Comparison of ENCODE assay signal across 8 mouse cellular contexts in the genomic region with DNA sequence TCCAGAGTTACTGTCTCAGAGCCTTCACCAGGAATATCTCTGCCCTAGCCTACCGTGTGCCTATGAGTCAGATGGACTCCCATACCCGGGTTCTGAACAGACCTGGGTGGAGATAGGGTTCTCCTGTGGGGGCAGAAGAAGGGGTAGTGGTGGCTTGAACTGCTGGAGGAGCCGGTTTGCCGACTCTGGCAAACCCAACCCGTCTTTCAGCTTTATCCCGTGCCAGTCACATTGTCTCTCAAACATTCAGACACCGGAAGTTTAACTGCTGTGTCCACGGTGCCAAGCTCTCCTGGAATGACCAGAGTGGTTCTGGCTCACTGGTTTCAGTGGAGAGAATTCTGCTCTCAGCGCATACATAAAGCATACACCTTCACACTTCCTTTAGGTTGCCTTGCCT. TPM values are rescaled to one million over a fixed set of nuclear protein-coding genes. Genes with fewer than 3 reads are reported as not detected.
DNase-seq lines count a peak whose midpoint lies in the region; ATAC-seq lines count a peak whose summit lies in the region.

No protein-coding gene starts in this region.

- H3K4me1 ChIP-seq in lung, embryonic 15.5 days: peaks cover 41% of the 10 kb centered on the region
- peaks cover 19% of the 10 kb centered on the region for H3K4me1 ChIP-seq in intestine, embryonic 16.5 days (ENCODE audit: control insufficient read depth, insufficient read depth, low read length)
- H3K4me1 ChIP-seq in neural tube, embryonic 13.5 days (replicated peaks): peaks cover 38% of the 10 kb centered on the region

- H3K9ac ChIP-seq in lung, embryonic 15.5 days: peak overlapping the region; percentile 93; the same call in 1 of the 2 replicates
- H3K9ac ChIP-seq in intestine, embryonic 16.5 days (ENCODE audit: low read depth, low read length): peak overlapping the region; percentile 35; the same call in 1 of the 2 replicates
- H3K9ac ChIP-seq in neural tube, embryonic 13.5 days: peak overlapping the region; percentile 96; the same call in 1 of the 2 replicates

- DNase-seq in lung, postnatal 36 days: no peak
- DNase-seq in gastrocnemius, postnatal 25 days: no peak
- DNase-seq in retina, postnatal 1 day: no peak
- no peak for DNase-seq in left cerebral cortex, adult 18-20 months (ENCODE audit: low spot score in 2 of 2)

- no peaks in the 10 kb centered on the region for H3K27me3 ChIP-seq in lung, embryonic 15.5 days
- H3K27me3 ChIP-seq in intestine, embryonic 16.5 days (replicated peaks; ENCODE audit: control insufficient read depth, insufficient read depth, low read length): no peaks in the 10 kb centered on the region
- H3K27me3 ChIP-seq in neural tube, embryonic 13.5 days: no peaks in the 10 kb centered on the region

- H3K27ac ChIP-seq in lung, embryonic 15.5 days: peak overlapping the region; percentile 83; the same call in 1 of the 2 replicates
- H3K27ac ChIP-seq in intestine, embryonic 16.5 days (ENCODE audit: low read length): no peak overlapping the region
- H3K27ac ChIP-seq in neural tube, embryonic 13.5 days (replicated peaks): no peak overlapping the region

- WGBS in lung, embryonic 15.5 days: 62% methylated on average over 9 of the region's 9 CpGs
- 80% methylated on average over 9 of the region's 9 CpGs for WGBS in intestine, embryonic 16.5 days
- WGBS in neural tube, embryonic 13.5 days: 83% methylated on average over 9 of the region's 9 CpGs

- ATAC-seq in lung, embryonic 15.5 days (ENCODE audit: borderline replicate concordance, extremely low read depth, low FRiP score, low TSS enrichment): no peak
- ATAC-seq in erythroid progenitor cell, adult 5-6 weeks (replicated peaks; ENCODE audit: low FRiP score, poor library complexity, severe bottlenecking): peak; percentile 5; the same call in 1 of the 2 replicates
- no peak for ATAC-seq in intestine, embryonic 16.5 days
- no peak for ATAC-seq in neural tube, embryonic 13.5 days (ENCODE audit: low read depth)

- H3K4me3 ChIP-seq in lung, embryonic 15.5 days: peak overlapping the region; percentile 89
- peak overlapping the region; percentile 86 for H3K4me3 ChIP-seq in intestine, embryonic 16.5 days (ENCODE audit: low read length)
- H3K4me3 ChIP-seq in neural tube, embryonic 13.5 days: peak overlapping the region; percentile 95

- no peaks in the 10 kb centered on the region for H3K9me3 ChIP-seq in lung, embryonic 15.5 days
- H3K9me3 ChIP-seq in intestine, embryonic 16.5 days (ENCODE audit: control insufficient read depth, low read length): no peaks in the 10 kb centered on the region
- H3K9me3 ChIP-seq in neural tube, embryonic 13.5 days: no peaks in the 10 kb centered on the region

- peak overlapping the region; percentile 96 for H3K4me2 ChIP-seq in lung, embryonic 15.5 days
- H3K4me2 ChIP-seq in intestine, embryonic 16.5 days (ENCODE audit: low read depth, low read length): peak overlapping the region; percentile 92
- peak overlapping the region; percentile 92 for H3K4me2 ChIP-seq in neural tube, embryonic 13.5 days

- H3K36me3 ChIP-seq in lung, embryonic 15.5 days: no peaks in the 10 kb centered on the region
- no peaks in the 10 kb centered on the region for H3K36me3 ChIP-seq in intestine, embryonic 16.5 days (ENCODE audit: control insufficient read depth, insufficient read depth, low read length)
- no peaks in the 10 kb centered on the region for H3K36me3 ChIP-seq in neural tube, embryonic 13.5 days

RNA-seq across cellular contexts. Expression of a gene that starts 2.3 kb away (rescaled TPM):
- polyA plus RNA-seq in lung, embryonic 15.5 days (2015; fragmentation: Nextera tagmentation; extraction: Ambion mirVana): 17.2 and 17.6 TPM in 2 replicates
- total RNA-seq in erythroid progenitor cell, adult 5-6 weeks (2015; ENCODE audit: low replicate concordance): 124 and 134 TPM in 2 replicates
- total RNA-seq in erythroid progenitor cell, adult 5-6 weeks (2017; ENCODE audit: low replicate concordance): 62.9 and 115 TPM in 2 replicates
- polyA plus RNA-seq in intestine, embryonic 16.5 days (2015; fragmentation: Nextera tagmentation; extraction: Ambion mirVana): 7.5 and 7.7 TPM in 2 replicates
- 20.0 and 21.4 TPM in 2 replicates for polyA plus RNA-seq in neural tube, embryonic 13.5 days (2015; fragmentation: Nextera tagmentation; extraction: Ambion mirVana)
- total RNA-seq in gastrocnemius, postnatal 25 days (2021): 10 to 100 TPM; 35.7 to 41.4 TPM
- 100 to 1,000 TPM; 245 to 253 TPM for total RNA-seq in left cerebral cortex, adult 18-20 months (2021)

RNA-seq across cellular contexts. Expression of a gene that starts 37.3 kb away (rescaled TPM):
- polyA plus RNA-seq in lung, embryonic 15.5 days (2015; fragmentation: Nextera tagmentation; extraction: Ambion mirVana): 50.5 and 53.8 TPM in 2 replicates
- total RNA-seq in erythroid progenitor cell, adult 5-6 weeks (2015; ENCODE audit: low replicate concordance): 2,179 and 2,513 TPM in 2 replicates
- total RNA-seq in erythroid progenitor cell, adult 5-6 weeks (2017; ENCODE audit: low replicate concordance): 2,141 and 2,792 TPM in 2 replicates
- polyA plus RNA-seq in intestine, embryonic 16.5 days (2015; fragmentation: Nextera tagmentation; extraction: Ambion mirVana): 56.4 and 64.9 TPM in 2 replicates
- 36.0 and 37.9 TPM in 2 replicates for polyA plus RNA-seq in neural tube, embryonic 13.5 days (2015; fragmentation: Nextera tagmentation; extraction: Ambion mirVana)
- 100 to 1,000 TPM; 192 to 211 TPM for total RNA-seq in gastrocnemius, postnatal 25 days (2021)
- 10 to 100 TPM; 51.8 to 61.6 TPM for total RNA-seq in left cerebral cortex, adult 18-20 months (2021)

Comparison
In these comparisons a context has a peak if more than half of its experiments do, and no peak if none do; other contexts are left out.
1. H3K9ac ChIP-seq: peak in every context shown above with its lines; median percentile 96 in neural tube, embryonic 13.5 days; 93 in lung, embryonic 15.5 days; 35 in intestine, embryonic 16.5 days.
2. RNA of a gene that starts 37.3 kb away (total RNA-seq): 2,141 to 2,792 TPM in erythroid progenitor cell, adult 5-6 weeks; 192 to 211 TPM in gastrocnemius, postnatal 25 days and 51.8 to 61.6 TPM in left cerebral cortex, adult 18-20 months; every median in the first group is over 10 times any median in the second.
3. Peak in every context shown above with its lines, with median percentiles within 50 percentile points of each other: H3K4me2 ChIP-seq and H3K4me3 ChIP-seq.